Mouse (Mus musculus) MEL (cell line): ENCODE data around the gene Gnaq. TPM values are rescaled to one million over a fixed set of nuclear protein-coding genes. Genes with fewer than 3 reads are reported as not detected.

Source experiments
- DNase-seq: peaks from one replicate; pipeline ENCODE4 v3.0.0; 2011; ENCODE audit warnings: low read depth, low spot score
- H3K27ac ChIP-seq: 2 replicates; pipeline ENCODE4 v1.5.1; 2012; ENCODE audit warnings: low read depth, mild to moderate bottlenecking, control low read depth, low read length, moderate library complexity; ENCODE audit not compliant: control insufficient read depth
- H3K27me3 ChIP-seq, 2 experiments: fragments of 150-350 bp in 1 of 2; sonication (generic) in 1 of 2; 2 replicates each; pipeline ENCODE4 v1.6.1; 2012; ENCODE audit warnings: low read length in 2 of 2, mild to moderate bottlenecking in 2 of 2, improper control_type of control experiment in 1 of 2, moderate library complexity in 1 of 2; ENCODE audit not compliant: insufficient read depth in 2 of 2, control insufficient read depth in 1 of 2
- H3K36me3 ChIP-seq, 2 experiments: 2 replicates each; pipeline ENCODE4 v1.6.1; 2012 to 2014; ENCODE audit warnings: low read length in 2 of 2, improper control_type of control experiment in 1 of 2, inconsistent platforms in 1 of 2, mild to moderate bottlenecking in 1 of 2; ENCODE audit not compliant: insufficient read depth in 2 of 2, control insufficient read depth in 1 of 2
- H3K4me1 ChIP-seq, 2 experiments: fragments of 150-350 bp in 1 of 2; sonication (generic) in 1 of 2; 2 replicates each; pipeline ENCODE4 v1.6.1; 2012; ENCODE audit warnings: low read length in 2 of 2, improper control_type of control experiment in 1 of 2, mild to moderate bottlenecking in 1 of 2; ENCODE audit not compliant: insufficient read depth in 2 of 2, control insufficient read depth in 1 of 2
- H3K4me3 ChIP-seq, 2 experiments: fragments of 150-350 bp in 1 of 2; sonication (generic) in 1 of 2; 2 replicates each; pipeline ENCODE4 v1.5.1; 2012; ENCODE audit warnings: low read depth in 2 of 2, low read length in 2 of 2, mild to moderate bottlenecking in 2 of 2, moderate library complexity in 2 of 2, control low read depth in 1 of 2, improper control_type of control experiment in 1 of 2; ENCODE audit not compliant: control insufficient read depth in 1 of 2, insufficient read depth in 1 of 2
- H3K79me2 ChIP-seq: 2 replicates; pipeline ENCODE4 v1.6.1; 2012; ENCODE audit warnings: mild to moderate bottlenecking, low read length, moderate library complexity; ENCODE audit not compliant: control insufficient read depth, poor library complexity, insufficient read depth
- H3K9ac ChIP-seq: 2 replicates; pipeline ENCODE4 v1.6.1; 2012; ENCODE audit warnings: low read depth, mild to moderate bottlenecking, control low read depth, low read length, moderate library complexity; ENCODE audit not compliant: control insufficient read depth, poor library complexity, severe bottlenecking
- H3K9me3 ChIP-seq: fragments of 150-350 bp; sonication (generic); replicated peaks from 2 replicates; pipeline ENCODE4 v1.6.1; 2012; ENCODE audit warnings: mild to moderate bottlenecking, low read length, improper control_type of control experiment, moderate library complexity; ENCODE audit not compliant: insufficient read depth
- CHD1 ChIP-seq: IDR thresholded peaks from 2 replicates; pipeline ENCODE4 v1.6.1; 2012; ENCODE audit warnings: low read depth, mild to moderate bottlenecking, inconsistent platforms, low read length, improper control_type of control experiment
- CTCF ChIP-seq, 3 experiments: IDR thresholded peaks in 2 of 3; conservative IDR thresholded peaks in 1 of 3; 2 replicates each; pipeline ENCODE4 v1.5.1; 2011 to 2012; ENCODE audit warnings: low read length in 3 of 3, low read depth in 2 of 3, mild to moderate bottlenecking in 2 of 3, improper control_type of control experiment in 1 of 3, inconsistent platforms in 1 of 3, mixed read lengths in 1 of 3, moderate library complexity in 1 of 3; ENCODE audit not compliant: control insufficient read depth in 1 of 3, insufficient read depth in 1 of 3, poor library complexity in 1 of 3, severe bottlenecking in 1 of 3
- ELF1 ChIP-seq: IDR thresholded peaks from 2 replicates; pipeline ENCODE4 v1.6.1; 2014; ENCODE audit warnings: low read depth, mild to moderate bottlenecking, inconsistent platforms, low read length, improper control_type of control experiment, moderate library complexity
- EP300 ChIP-seq, 2 experiments: IDR thresholded peaks; 2 replicates each; pipeline ENCODE4 v1.6.1; 2011; ENCODE audit warnings: improper control_type of control experiment in 2 of 2, low read length in 2 of 2, low read depth in 1 of 2, mild to moderate bottlenecking in 1 of 2
- ETS1 ChIP-seq: IDR thresholded peaks from 2 replicates; pipeline ENCODE4 v1.6.1; 2012; ENCODE audit warnings: low read depth, mild to moderate bottlenecking, inconsistent platforms, low read length, improper control_type of control experiment, moderate library complexity
- GABPA ChIP-seq: IDR thresholded peaks from 2 replicates; pipeline ENCODE4 v1.6.1; 2012; ENCODE audit warnings: low read depth, mild to moderate bottlenecking, inconsistent platforms, low read length, improper control_type of control experiment, moderate library complexity
- HCFC1 ChIP-seq: IDR thresholded peaks from 2 replicates; pipeline ENCODE4 v1.6.1; 2012; ENCODE audit warnings: low read depth, mild to moderate bottlenecking, inconsistent platforms, low read length, improper control_type of control experiment, moderate library complexity
- JUND ChIP-seq: IDR thresholded peaks from 2 replicates; pipeline ENCODE4 v1.6.1; 2011; ENCODE audit warnings: low read depth, mild to moderate bottlenecking, improper control_type of control experiment, low read length
- MAFK ChIP-seq: IDR thresholded peaks from 2 replicates; pipeline ENCODE4 v1.6.1; 2011; ENCODE audit warnings: low read depth, mild to moderate bottlenecking, low read length, improper control_type of control experiment, borderline replicate concordance
- MXI1 ChIP-seq: IDR thresholded peaks from 2 replicates; pipeline ENCODE4 v1.6.1; 2011; ENCODE audit warnings: mild to moderate bottlenecking, low read depth, low read length, improper control_type of control experiment
- MYB ChIP-seq: IDR thresholded peaks from 2 replicates; pipeline ENCODE4 v1.6.1; 2011; ENCODE audit warnings: mild to moderate bottlenecking, low read depth, low read length, improper control_type of control experiment
- MYC ChIP-seq: IDR thresholded peaks from 2 replicates; pipeline ENCODE4 v1.6.1; 2011; ENCODE audit warnings: low read depth, mild to moderate bottlenecking, low read length, improper control_type of control experiment, moderate library complexity
- NELFE ChIP-seq: IDR thresholded peaks from 2 replicates; pipeline ENCODE4 v1.6.1; 2011; ENCODE audit warnings: low read depth, low read length, improper control_type of control experiment
- POLR2A ChIP-seq, 2 experiments: IDR thresholded peaks; 2 replicates each; pipeline ENCODE4 v1.6.1; 2011 to 2012; ENCODE audit warnings: low read length in 2 of 2, mild to moderate bottlenecking in 2 of 2, control low read depth in 1 of 2, improper control_type of control experiment in 1 of 2, low read depth in 1 of 2, moderate library complexity in 1 of 2; ENCODE audit not compliant: control insufficient read depth in 1 of 2, insufficient read depth in 1 of 2, poor library complexity in 1 of 2
- RAD21 ChIP-seq: IDR thresholded peaks from 2 replicates; pipeline ENCODE4 v1.6.1; 2011; ENCODE audit warnings: mild to moderate bottlenecking, low read depth, low read length, improper control_type of control experiment
- RCOR1 ChIP-seq: IDR thresholded peaks from 2 replicates; pipeline ENCODE4 v1.6.1; 2012; ENCODE audit warnings: low read depth, mild to moderate bottlenecking, inconsistent platforms, low read length, improper control_type of control experiment
- SMC3 ChIP-seq: IDR thresholded peaks from 2 replicates; pipeline ENCODE4 v1.6.1; 2011; ENCODE audit warnings: low read depth, low read length, improper control_type of control experiment
- TAL1 ChIP-seq: IDR thresholded peaks from 2 replicates; pipeline ENCODE4 v1.6.1; 2012; ENCODE audit warnings: mild to moderate bottlenecking, inconsistent platforms, low read length, moderate library complexity, mixed read lengths
- TBP ChIP-seq: IDR thresholded peaks from 2 replicates; pipeline ENCODE4 v1.8.0; 2011; ENCODE audit warnings: low read depth, low read length, improper control_type of control experiment
- TCF12 ChIP-seq: IDR thresholded peaks from 2 replicates; pipeline ENCODE4 v1.6.1; 2014; ENCODE audit warnings: low read depth, mild to moderate bottlenecking, inconsistent platforms, low read length, improper control_type of control experiment, moderate library complexity
- USF1 ChIP-seq: IDR thresholded peaks from 2 replicates; pipeline ENCODE4 v1.6.1; 2014; ENCODE audit warnings: low read depth, mild to moderate bottlenecking, inconsistent platforms, low read length, improper control_type of control experiment, moderate library complexity
- ZC3H11A ChIP-seq: IDR thresholded peaks from 2 replicates; pipeline ENCODE4 v1.6.1; 2012; ENCODE audit warnings: low read depth, mild to moderate bottlenecking, inconsistent platforms, low read length, improper control_type of control experiment
- ZKSCAN1 ChIP-seq: IDR thresholded peaks from 2 replicates; pipeline ENCODE4 v1.6.1; 2012; ENCODE audit warnings: low read depth, mild to moderate bottlenecking, inconsistent platforms, low read length, improper control_type of control experiment, moderate library complexity
- ZNF384 ChIP-seq: IDR thresholded peaks from 2 replicates; pipeline ENCODE4 v1.6.1; 2012; ENCODE audit warnings: low read depth, mild to moderate bottlenecking, inconsistent platforms, low read length, improper control_type of control experiment
- polyA plus RNA-seq, 2 experiments: library from polyadenylated mRNA; stranded (reverse) in 1 of 2; unstranded in 1 of 2; fragments of >175 nt in 1 of 2; fragments of >200 nt in 1 of 2; gene quantifications; 2 replicates each; pipeline versions ENCODE4 v1.2.1 to v1.2.4; 2012; ENCODE audit warnings: low replicate concordance in 2 of 2, low read depth in 1 of 2; ENCODE audit not compliant: insufficient read length in 2 of 2, insufficient read depth in 1 of 2, missing spikeins in 1 of 2
- total RNA-seq: library from RNA; depleted of rRNA; stranded (reverse); fragments of 300-350 nt; gene quantifications from 2 replicates; pipeline ENCODE4 v1.2.3, GENCODE M21; 2012

The Gnaq gene
- total and polyA plus RNA-seq, 3 experiments = not detected

DNA sequence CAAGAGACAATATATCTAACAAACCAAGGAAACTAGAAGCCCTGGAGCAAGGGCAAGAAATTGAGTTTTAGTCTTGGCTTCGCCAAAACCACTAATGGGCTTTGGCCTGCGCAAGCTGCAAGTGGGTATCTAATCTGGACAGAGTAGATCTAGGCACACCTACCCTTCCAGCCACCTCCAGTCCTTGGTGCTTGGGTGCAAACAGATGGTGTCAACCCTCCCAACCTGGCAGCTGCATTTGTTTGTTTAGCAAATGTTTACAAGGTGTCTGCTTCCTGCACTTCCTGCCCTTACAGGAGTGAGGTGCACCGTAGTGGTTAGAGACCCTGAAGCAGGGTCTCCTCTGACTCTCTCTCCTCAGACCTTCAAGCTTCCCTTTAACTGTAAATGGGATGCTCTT lies 225.5 kb downstream of the Gnaq start:
- H3K9me3 ChIP-seq = no peaks in the 10 kb centered on the region
- H3K36me3 ChIP-seq = no peaks in the 10 kb centered on the region
- H3K9ac ChIP-seq = no peak overlapping the region
- H3K27ac ChIP-seq = no peak overlapping the region
- H3K4me3 ChIP-seq = no peak overlapping the region
- TF ChIP-seq TAL1 = no peak
- TF ChIP-seq ZKSCAN1 = no peak
- no peak for TF ChIP-seq CTCF (IDR thresholded peaks at IDR 0.05 in 2 of 3, conservative IDR thresholded peaks at IDR 0.05 in 1 of 3; ENCODE audit: control insufficient read depth in 1 of 3, insufficient read depth in 1 of 3, low read depth in 2 of 3, low read length in 3 of 3, poor library complexity in 1 of 3, severe bottlenecking in 1 of 3)
- no peak for TF ChIP-seq MAFK
- TF ChIP-seq NELFE = no peak
- no peak for TF ChIP-seq ZNF384
- no peak for TF ChIP-seq MYB
- TF ChIP-seq ZC3H11A = no peak
- no peak for TF ChIP-seq RCOR1
- no peak for TF ChIP-seq HCFC1
- no peak for TF ChIP-seq TCF12
- no peak for TF ChIP-seq MXI1
- no peaks in the 10 kb centered on the region for H3K79me2 ChIP-seq
- no peaks in the 10 kb centered on the region for H3K4me1 ChIP-seq
- peaks cover 0 to 4% of the 10 kb centered on the region in 2 experiments; a peak in 1 of 4 replicates for H3K27me3 ChIP-seq
- DNase-seq = no peak

DNA sequence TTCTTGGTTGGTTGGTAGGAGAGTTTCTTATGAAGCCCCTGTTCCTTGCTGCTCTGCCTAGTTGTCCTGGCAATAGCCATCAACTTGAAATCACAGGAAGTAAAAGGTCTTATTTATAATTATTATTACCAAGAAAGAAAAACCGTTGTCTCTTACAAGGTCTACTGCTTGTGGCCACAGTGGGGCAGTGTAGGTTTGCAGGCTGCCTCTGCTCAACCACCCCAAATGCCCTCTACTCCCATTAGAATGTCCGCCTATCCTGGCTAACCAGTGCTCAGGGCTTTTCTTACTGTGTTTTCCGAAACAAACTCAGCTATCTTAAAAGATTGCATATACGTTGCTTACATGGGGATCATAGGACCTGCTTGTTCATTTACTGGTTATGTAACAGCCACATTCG lies 226.3 kb downstream of the Gnaq start:
- Histone ChIP-seq H3K9ac (no peak overlapping the region), H3K4me3 (no peak overlapping the region)
- peak; percentile 44 for DNase-seq

GRCm38 (mm10) chr19:16366465-16367063 lies 233.9 kb downstream of the Gnaq start:
- Histone ChIP-seq H3K4me3 (no peak overlapping the region), H3K27ac (no peak overlapping the region), H3K9ac (no peak overlapping the region), H3K79me2 (no peaks in the 10 kb centered on the region), H3K9me3 (no peaks in the 10 kb centered on the region), H3K27me3 (peaks cover 3 to 16% of the 10 kb centered on the region in 2 experiments), H3K4me1 (no peaks in the 10 kb centered on the region), H3K36me3 (no peaks in the 10 kb centered on the region)
- TF ChIP-seq ELF1 = no peak
- no peak for TF ChIP-seq GABPA
- no peak for TF ChIP-seq JUND
- no peak for TF ChIP-seq ZC3H11A
- no peak for TF ChIP-seq EP300 (IDR thresholded peaks at IDR 0.05; ENCODE audit: low read depth in 1 of 2, low read length in 2 of 2)
- no peak for TF ChIP-seq USF1
- no peak for TF ChIP-seq TCF12
- no peak for TF ChIP-seq MAFK
- no peak for TF ChIP-seq ETS1
- TF ChIP-seq RAD21 = no peak
- no peak for TF ChIP-seq ZKSCAN1
- no peak for TF ChIP-seq MYC
- no peak for TF ChIP-seq POLR2A (IDR thresholded peaks at IDR 0.05; ENCODE audit: control insufficient read depth in 1 of 2, insufficient read depth in 1 of 2, low read depth in 1 of 2, low read length in 2 of 2, poor library complexity in 1 of 2)
- TF ChIP-seq SMC3 = no peak
- TF ChIP-seq HCFC1 = no peak
- TF ChIP-seq CHD1 = no peak
- no peak for DNase-seq

More for the DNA sequence above, 226.3 kb downstream of the Gnaq start:
- Histone ChIP-seq H3K79me2 (no peaks in the 10 kb centered on the region), H3K36me3 (no peaks in the 10 kb centered on the region), H3K27ac (no peak overlapping the region), H3K4me1 (no peaks in the 10 kb centered on the region), H3K9me3 (no peaks in the 10 kb centered on the region), H3K27me3 (peaks cover 0 to 7% of the 10 kb centered on the region in 2 experiments; a peak in 2 of 4 replicates)
- peak; percentile 78 for TF ChIP-seq RAD21
- peak; percentile 70 for TF ChIP-seq ZC3H11A
- TF ChIP-seq SMC3 = peak; percentile 89
- TF ChIP-seq CTCF (IDR thresholded peaks at IDR 0.05 in 2 of 3, conservative IDR thresholded peaks at IDR 0.05 in 1 of 3; ENCODE audit: control insufficient read depth in 1 of 3, insufficient read depth in 1 of 3, low read depth in 2 of 3, low read length in 3 of 3, poor library complexity in 1 of 3, severe bottlenecking in 1 of 3) = peak; percentile 17 to 72 (median 64); a peak in 4 of 6 replicates
- TF ChIP-seq MXI1 = no peak
- TF ChIP-seq TBP = no peak
